Mouse (Mus musculus) forebrain, embryonic 12.5 days (tissue): ENCODE results near the gene Pik3ca. TPM values are rescaled to one million over a fixed set of nuclear protein-coding genes. Genes with fewer than 3 reads are reported as not detected.

ENCODE experiments used
- ATAC-seq: fragments of 200-750 bp; cut with Nextera tagmentation; 2 replicates; pipeline ENCODE4 v1.8.0; 2017; ENCODE audit warnings: moderate TSS enrichment; ENCODE audit not compliant: low FRiP score
- H3K27ac ChIP-seq: fragments of 300-500 bp; sonication (generic); 2 replicates; pipeline ENCODE4 v1.5.1; 2016; ENCODE audit warnings: mild to moderate bottlenecking
- H3K27me3 ChIP-seq: fragments of 300-500 bp; sonication (generic); 2 replicates; pipeline ENCODE4 v1.6.1; 2016; ENCODE audit warnings: mild to moderate bottlenecking
- H3K36me3 ChIP-seq: fragments of 300-500 bp; sonication (generic); replicated peaks from 2 replicates; pipeline ENCODE4 v1.6.1; 2016; ENCODE audit warnings: mild to moderate bottlenecking
- H3K4me1 ChIP-seq: fragments of 300-500 bp; sonication (generic); 2 replicates; pipeline ENCODE4 v1.6.1; 2016
- H3K4me2 ChIP-seq: fragments of 300-500 bp; sonication (generic); 2 replicates; pipeline ENCODE4 v1.6.1; 2016; ENCODE audit warnings: mild to moderate bottlenecking, moderate library complexity
- H3K4me3 ChIP-seq: fragments of 300-500 bp; sonication (generic); replicated peaks from 2 replicates; pipeline ENCODE4 v1.5.1; 2016; ENCODE audit warnings: mild to moderate bottlenecking
- H3K9ac ChIP-seq: fragments of 300-500 bp; sonication (generic); 2 replicates; pipeline ENCODE4 v1.6.1; 2016; ENCODE audit warnings: mild to moderate bottlenecking
- H3K9me3 ChIP-seq: fragments of 300-500 bp; sonication (generic); 2 replicates; pipeline ENCODE4 v1.6.1; 2016
- WGBS: fragments of 180-500 bp; shearing (Covaris S2); methylation state at CpG from one replicate; pipeline ENCODE4 v1.1.7; 2016; 5-methylcytosine and 5-hydroxymethylcytosine counted together
- polyA plus RNA-seq: library from polyadenylated mRNA; unstranded; fragments of >200 nt; fragmentation: Nextera tagmentation; extraction: Ambion mirVana; gene quantifications from 2 replicates; pipeline ENCODE4 v1.2.1, GENCODE M21; 2016

Gene Pik3ca
- polyA plus RNA-seq, 1 experiment from 2014 or later: 12.9 TPM

GRCm38 (mm10) chr3:32381556-32381955 is 15.9 kb upstream of the Pik3ca start:
- no peaks in the 10 kb centered on the region for H3K4me1 ChIP-seq
- no peaks in the 10 kb centered on the region for H3K27me3 ChIP-seq
- no peak overlapping the region for H3K9ac ChIP-seq
- no peak for ATAC-seq
- no peak overlapping the region for H3K4me3 ChIP-seq
- no peak overlapping the region for H3K27ac ChIP-seq
- no peak overlapping the region for H3K4me2 ChIP-seq
- no peaks in the 10 kb centered on the region for H3K36me3 ChIP-seq
- 88% methylated on average over 3 of the region's 3 CpGs for WGBS
- no peaks in the 10 kb centered on the region for H3K9me3 ChIP-seq

GRCm38 (mm10) chr3:32392841-32393240 is 4.6 kb upstream of the Pik3ca start:
- no peak for ATAC-seq
- 89% methylated on average over 4 of the region's 4 CpGs for WGBS
- Histone ChIP-seq H3K4me1 (peaks cover 5% of the 10 kb centered on the region), H3K9me3 (no peaks in the 10 kb centered on the region), H3K4me2 (no peak overlapping the region), H3K36me3 (no peaks in the 10 kb centered on the region), H3K27me3 (no peaks in the 10 kb centered on the region), H3K27ac (no peak overlapping the region), H3K4me3 (no peak overlapping the region), H3K9ac (no peak overlapping the region)

DNA sequence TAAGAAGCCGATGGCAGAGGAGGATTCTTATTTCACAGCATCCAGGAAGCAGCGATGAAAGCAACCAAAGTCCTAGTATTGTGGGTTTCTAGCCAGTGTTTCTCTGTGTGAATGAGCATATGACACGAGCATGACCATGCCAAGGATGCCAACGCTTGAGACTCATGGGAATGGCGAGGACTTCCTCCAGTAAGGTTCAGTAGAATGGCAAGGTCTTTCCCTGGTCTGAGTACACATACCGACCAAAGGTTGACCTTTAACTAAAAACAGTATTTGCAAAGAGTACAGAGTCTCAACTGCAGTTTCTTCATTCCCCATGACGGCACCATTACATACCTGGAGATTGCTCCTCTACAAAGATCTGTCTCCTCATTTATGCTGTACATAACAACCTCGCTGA is 3.5 kb upstream of the Pik3ca start:
- ATAC-seq: no peak
- H3K36me3 ChIP-seq: no peaks in the 10 kb centered on the region

GRCm38 (mm10) chr3:32395771-32396551 is 1.5 kb upstream of the Pik3ca start:
- H3K36me3 ChIP-seq: no peaks in the 10 kb centered on the region
- H3K4me3 ChIP-seq: peak overlapping the region; percentile 91
- no peak for ATAC-seq
- WGBS: 31% methylated on average over 24 of the region's 24 CpGs
- H3K4me1 ChIP-seq: peaks cover 27% of the 10 kb centered on the region
- no peaks in the 10 kb centered on the region for H3K9me3 ChIP-seq
- H3K9ac ChIP-seq: peak overlapping the region; percentile 96; the same call in 1 of the 2 replicates
- peak overlapping the region; percentile 98 for H3K27ac ChIP-seq
- H3K27me3 ChIP-seq: no peaks in the 10 kb centered on the region
- H3K4me2 ChIP-seq: peak overlapping the region; percentile 65

More for the DNA sequence above, 3.5 kb upstream of the Pik3ca start:
- H3K27ac ChIP-seq: no peak overlapping the region
- no peak overlapping the region for H3K9ac ChIP-seq
- H3K4me2 ChIP-seq: no peak overlapping the region
- H3K4me3 ChIP-seq: no peak overlapping the region
- H3K4me1 ChIP-seq: peaks cover 14% of the 10 kb centered on the region
- 90% methylated on average over 8 of the region's 8 CpGs for WGBS
- no peaks in the 10 kb centered on the region for H3K9me3 ChIP-seq
- no peaks in the 10 kb centered on the region for H3K27me3 ChIP-seq

DNA sequence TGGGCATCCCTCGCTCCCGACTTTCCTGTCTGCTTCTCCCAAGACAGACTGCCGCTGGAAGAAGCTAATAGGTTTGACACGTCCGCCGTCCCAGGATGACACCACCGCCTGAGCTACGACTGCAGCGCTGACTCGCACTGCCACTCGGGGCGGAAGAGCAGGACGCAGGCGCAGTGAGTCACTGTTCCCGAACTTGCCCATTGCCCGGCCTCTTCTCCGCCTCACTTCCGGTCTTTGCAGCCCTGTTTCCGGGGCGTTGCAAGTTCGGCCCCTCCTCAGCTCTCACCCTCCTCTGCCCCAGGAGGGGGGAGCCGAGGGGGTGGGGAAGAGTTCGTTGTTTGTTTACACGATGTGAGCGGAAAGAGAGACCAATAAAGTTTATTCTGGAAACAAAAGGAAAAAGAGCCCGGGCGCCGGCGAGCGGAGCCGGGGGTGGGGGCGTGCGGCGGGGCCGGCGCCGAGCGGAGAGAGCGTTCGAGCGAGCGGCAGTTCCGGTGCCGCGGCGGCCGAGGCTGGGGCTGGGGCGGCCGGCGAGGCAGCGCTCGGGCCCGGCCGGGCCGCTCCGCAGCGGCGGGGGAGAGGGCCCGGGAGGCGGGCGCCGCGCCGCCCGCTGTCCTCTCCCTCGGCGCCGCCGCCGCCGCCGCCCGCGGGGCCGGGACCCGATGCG is 544 bp upstream of the Pik3ca start:
- under 1% methylated on average over 55 of the region's 77 CpGs for WGBS
- Histone ChIP-seq H3K4me2 (peak overlapping the region; percentile 66), H3K9ac (peak overlapping the region; percentile 96), H3K4me3 (peak overlapping the region; percentile 91), H3K27ac (peak overlapping the region; percentile 98), H3K36me3 (no peaks in the 10 kb centered on the region), H3K27me3 (no peaks in the 10 kb centered on the region), H3K4me1 (peaks cover 30% of the 10 kb centered on the region), H3K9me3 (no peaks in the 10 kb centered on the region)
- peak; percentile 98 for ATAC-seq

GRCm38 (mm10) chr3:32398175-32398538 is 686 bp downstream of the Pik3ca start:
- under 1% methylated on average over 7 of the region's 7 CpGs for WGBS
- H3K4me1 ChIP-seq: peaks cover 30% of the 10 kb centered on the region
- ATAC-seq: no peak
- peak overlapping the region; percentile 98; the same call in 1 of the 2 replicates for H3K27ac ChIP-seq
- peak overlapping the region; percentile 66 for H3K4me2 ChIP-seq
- peak overlapping the region; percentile 91 for H3K4me3 ChIP-seq
- H3K9me3 ChIP-seq: no peaks in the 10 kb centered on the region
- H3K36me3 ChIP-seq: no peaks in the 10 kb centered on the region
- H3K9ac ChIP-seq: peak overlapping the region; percentile 96
- no peaks in the 10 kb centered on the region for H3K27me3 ChIP-seq

DNA sequence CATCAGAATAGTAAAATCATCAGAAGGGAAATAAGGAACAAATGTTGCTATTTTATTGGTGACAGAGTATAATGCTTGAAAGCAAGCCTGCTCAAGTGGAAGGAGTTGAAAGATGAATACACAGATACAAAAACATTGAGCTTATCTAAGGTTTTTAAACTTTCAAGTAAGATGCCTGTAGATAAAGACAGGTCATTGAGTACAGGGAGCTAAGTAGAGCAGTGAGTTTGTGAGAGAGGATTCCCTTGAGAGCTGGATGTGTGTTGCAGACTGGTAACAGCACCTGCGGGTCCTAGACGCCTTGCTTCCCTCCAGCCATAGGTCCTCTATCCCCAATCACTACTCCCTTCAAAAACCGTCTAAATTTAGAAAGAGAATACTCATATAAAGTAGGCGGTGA is 1.2 kb downstream of the Pik3ca start:
- Histone ChIP-seq H3K4me2 (peak overlapping the region; percentile 66), H3K27ac (no peak overlapping the region), H3K36me3 (no peaks in the 10 kb centered on the region), H3K4me1 (peaks cover 30% of the 10 kb centered on the region), H3K9me3 (no peaks in the 10 kb centered on the region), H3K9ac (peak overlapping the region; percentile 30; the same call in 1 of the 2 replicates), H3K4me3 (peak overlapping the region; percentile 10; the same call in 1 of the 2 replicates), H3K27me3 (no peaks in the 10 kb centered on the region)
- WGBS: 12% methylated on average over 4 of the region's 4 CpGs
- ATAC-seq: no peak

GRCm38 (mm10) chr3:32399381-32399780 is 1.9 kb downstream of the Pik3ca start:
- no peaks in the 10 kb centered on the region for H3K9me3 ChIP-seq
- no peak overlapping the region for H3K4me2 ChIP-seq
- H3K27me3 ChIP-seq: no peaks in the 10 kb centered on the region
- ATAC-seq: no peak
- H3K27ac ChIP-seq: no peak overlapping the region
- 34% methylated on average over 4 of the region's 4 CpGs for WGBS
- peaks cover 30% of the 10 kb centered on the region for H3K4me1 ChIP-seq
- no peaks in the 10 kb centered on the region for H3K36me3 ChIP-seq
- no peak overlapping the region for H3K4me3 ChIP-seq
- no peak overlapping the region for H3K9ac ChIP-seq

DNA sequence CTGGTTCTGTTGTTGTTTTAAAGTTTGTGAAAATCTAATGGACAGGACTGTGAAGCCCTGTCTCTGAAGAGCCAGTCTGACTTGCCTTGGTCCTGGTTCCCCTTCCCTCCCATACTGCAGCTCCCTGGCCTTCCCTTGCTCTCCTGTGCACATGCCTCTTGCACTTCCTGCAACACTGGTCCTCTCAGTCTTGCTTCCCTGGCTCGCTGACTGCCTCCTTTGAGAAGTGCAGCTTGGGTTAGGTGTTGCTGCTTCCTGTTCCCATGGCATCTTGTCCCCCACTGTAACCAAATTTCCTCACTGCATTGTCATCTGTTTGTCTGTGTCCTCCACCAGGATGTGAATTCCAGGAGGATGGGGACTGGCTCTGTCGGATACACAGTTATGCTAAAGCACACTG is 2.5 kb downstream of the Pik3ca start:
- ATAC-seq: no peak
- H3K27ac ChIP-seq: no peak overlapping the region
- H3K9me3 ChIP-seq: no peaks in the 10 kb centered on the region
- peaks cover 30% of the 10 kb centered on the region for H3K4me1 ChIP-seq
- no peaks in the 10 kb centered on the region for H3K36me3 ChIP-seq
- no peak overlapping the region for H3K4me3 ChIP-seq
- H3K27me3 ChIP-seq: no peaks in the 10 kb centered on the region
- WGBS: 59% methylated on average over 2 of the region's 2 CpGs
- H3K4me2 ChIP-seq: no peak overlapping the region
- no peak overlapping the region for H3K9ac ChIP-seq

DNA sequence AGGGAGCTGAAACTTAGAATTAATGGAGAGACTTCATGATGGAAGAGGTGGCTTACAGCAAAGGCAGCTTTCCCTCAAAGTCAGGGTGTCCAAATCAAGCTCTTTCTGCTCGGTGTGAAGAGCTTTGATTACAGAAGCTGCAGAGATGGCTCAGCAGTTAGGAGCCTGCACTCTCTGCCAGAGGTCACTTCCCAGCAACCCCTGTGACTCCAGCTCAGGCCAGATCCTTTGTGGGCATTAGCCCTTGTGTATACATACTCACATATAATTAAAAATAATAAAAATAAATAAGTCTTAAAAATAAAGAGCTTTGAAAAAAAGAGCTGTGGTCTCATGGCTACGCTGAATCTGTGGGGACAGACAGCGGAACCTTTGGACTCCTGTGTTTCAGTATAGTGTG is 4.1 kb downstream of the Pik3ca start:
- H3K9me3 ChIP-seq: no peaks in the 10 kb centered on the region
- H3K36me3 ChIP-seq: no peaks in the 10 kb centered on the region
- H3K27ac ChIP-seq: no peak overlapping the region
- no peaks in the 10 kb centered on the region for H3K27me3 ChIP-seq
- no peak overlapping the region for H3K4me3 ChIP-seq
- WGBS: 74% methylated on average over 3 of the region's 3 CpGs
- ATAC-seq: no peak
- H3K4me2 ChIP-seq: no peak overlapping the region
- peaks cover 27% of the 10 kb centered on the region for H3K4me1 ChIP-seq
- H3K9ac ChIP-seq: no peak overlapping the region

DNA sequence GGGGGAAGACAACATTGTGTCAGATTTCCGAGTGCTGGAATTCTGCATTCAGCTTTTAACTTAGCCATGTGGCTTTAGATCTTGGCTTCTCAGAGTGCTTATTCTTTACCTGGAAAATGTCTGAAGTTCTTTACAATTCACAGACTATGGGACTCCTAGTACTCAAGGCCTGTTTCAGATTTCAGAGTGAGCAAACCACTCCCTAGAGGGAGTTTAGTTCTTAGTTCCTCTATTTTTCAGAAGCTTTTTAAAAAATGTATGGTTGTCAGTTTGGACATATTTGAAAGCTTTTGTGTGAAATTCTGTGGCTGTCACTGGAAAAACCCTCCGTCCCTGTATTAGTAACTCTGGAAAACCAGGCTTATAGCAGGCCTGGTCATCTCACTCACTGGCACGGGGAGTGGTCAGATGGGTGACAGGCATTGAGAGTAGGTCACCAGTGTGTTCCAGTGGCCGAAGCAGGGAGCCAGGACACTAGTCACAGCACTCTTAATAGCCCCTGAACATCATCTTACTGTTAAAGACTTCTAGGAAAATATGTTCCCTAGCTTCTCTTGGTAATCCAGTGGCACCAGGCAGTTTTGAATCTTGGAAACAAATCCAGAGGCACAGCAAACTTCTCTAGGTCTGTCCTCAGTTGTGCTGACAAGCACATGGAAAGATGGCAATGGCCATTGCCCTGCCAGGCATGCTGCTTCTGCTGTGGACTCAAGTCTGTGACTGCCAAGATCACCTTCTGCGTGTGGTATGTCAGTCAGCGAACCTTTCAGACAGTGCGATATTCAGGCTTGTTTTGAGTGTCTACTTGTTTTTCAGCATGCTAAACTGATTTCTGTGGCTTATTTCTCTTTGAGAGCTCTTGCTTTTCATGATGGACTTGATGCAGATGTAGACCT is 5.8 kb downstream of the Pik3ca start:
- no peak overlapping the region for H3K4me3 ChIP-seq
- no peak for ATAC-seq
- WGBS: 87% methylated on average over 7 of the region's 7 CpGs

GRCm38 (mm10) chr3:32405699-32406098 is 8.2 kb downstream of the Pik3ca start:
- H3K9me3 ChIP-seq: no peaks in the 10 kb centered on the region
- no peak overlapping the region for H3K9ac ChIP-seq
- no peak overlapping the region for H3K4me3 ChIP-seq
- H3K27ac ChIP-seq: no peak overlapping the region
- ATAC-seq: no peak
- no peaks in the 10 kb centered on the region for H3K27me3 ChIP-seq
- 0 out of 2 replicates have a peak, but pooled peaks cover 5% of the 10 kb centered on the region for H3K4me1 ChIP-seq
- no peaks in the 10 kb centered on the region for H3K36me3 ChIP-seq
- WGBS: 93% methylated on average over 1 of the region's 1 CpGs
- H3K4me2 ChIP-seq: no peak overlapping the region

More for the DNA sequence above, 5.8 kb downstream of the Pik3ca start:
- no peaks in the 10 kb centered on the region for H3K27me3 ChIP-seq
- H3K9ac ChIP-seq: no peak overlapping the region
- peaks cover 24% of the 10 kb centered on the region for H3K4me1 ChIP-seq
- no peak overlapping the region for H3K27ac ChIP-seq
- H3K4me2 ChIP-seq: no peak overlapping the region
- no peaks in the 10 kb centered on the region for H3K9me3 ChIP-seq
- no peaks in the 10 kb centered on the region for H3K36me3 ChIP-seq
